Mouse (Mus musculus) midbrain, embryonic 13.5 days (tissue): ENCODE data around the gene Gvin1. TPM values are rescaled to one million over a fixed set of nuclear protein-coding genes. Genes with fewer than 3 reads are reported as not detected.
"Not testable (repeated sequence)": the region's sequence is repeated elsewhere in the genome, so short reads cannot be mapped to it uniquely, and the experiment has no call there.

Experiments
- ATAC-seq: fragments of 200-750 bp; cut with Nextera tagmentation; 2 replicates; pipeline ENCODE4 v1.8.0; 2017; ENCODE audit warnings: mild to moderate bottlenecking, moderate TSS enrichment, moderate library complexity
- H3K27ac ChIP-seq: fragments of 300-500 bp; sonication (generic); 2 replicates; pipeline ENCODE4 v1.5.1; 2015; ENCODE audit warnings: inconsistent platforms, mild to moderate bottlenecking, moderate library complexity
- H3K27me3 ChIP-seq: fragments of 300-500 bp; sonication (generic); 2 replicates; pipeline ENCODE4 v1.6.1; 2015; ENCODE audit warnings: mild to moderate bottlenecking, inconsistent platforms
- H3K36me3 ChIP-seq: fragments of 300-500 bp; sonication (generic); 2 replicates; pipeline ENCODE4 v1.6.1; 2015; ENCODE audit warnings: mild to moderate bottlenecking, inconsistent platforms
- H3K4me1 ChIP-seq: fragments of 300-500 bp; sonication (generic); replicated peaks from 2 replicates; pipeline ENCODE4 v1.6.1; 2015; ENCODE audit warnings: inconsistent platforms
- H3K4me2 ChIP-seq: fragments of 300-500 bp; sonication (generic); replicated peaks from 2 replicates; pipeline ENCODE4 v1.6.1; 2015; ENCODE audit warnings: moderate library complexity, mild to moderate bottlenecking, inconsistent platforms
- H3K4me3 ChIP-seq: fragments of 300-500 bp; sonication (generic); replicated peaks from 2 replicates; pipeline ENCODE4 v1.5.1; 2015; ENCODE audit warnings: mild to moderate bottlenecking, inconsistent platforms
- H3K9ac ChIP-seq: fragments of 300-500 bp; sonication (generic); replicated peaks from 2 replicates; pipeline ENCODE4 v1.6.1; 2015; ENCODE audit warnings: mild to moderate bottlenecking, inconsistent platforms
- H3K9me3 ChIP-seq: fragments of 300-500 bp; sonication (generic); 2 replicates; pipeline ENCODE4 v1.6.1; 2016; ENCODE audit warnings: mild to moderate bottlenecking, inconsistent platforms
- WGBS: fragments of 180-500 bp; shearing (Covaris S2); methylation state at CpG from one replicate; pipeline ENCODE4 v1.1.7; 2015; 5-methylcytosine and 5-hydroxymethylcytosine counted together
- polyA plus RNA-seq: library from polyadenylated mRNA; unstranded; fragments of >200 nt; fragmentation: Nextera tagmentation; extraction: Ambion mirVana; gene quantifications from 2 replicates; pipeline ENCODE4 v1.2.1, GENCODE M21; 2015

Gene Gvin1
- 0.08 and 0.15 TPM in 2 replicates for polyA plus RNA-seq

DNA sequence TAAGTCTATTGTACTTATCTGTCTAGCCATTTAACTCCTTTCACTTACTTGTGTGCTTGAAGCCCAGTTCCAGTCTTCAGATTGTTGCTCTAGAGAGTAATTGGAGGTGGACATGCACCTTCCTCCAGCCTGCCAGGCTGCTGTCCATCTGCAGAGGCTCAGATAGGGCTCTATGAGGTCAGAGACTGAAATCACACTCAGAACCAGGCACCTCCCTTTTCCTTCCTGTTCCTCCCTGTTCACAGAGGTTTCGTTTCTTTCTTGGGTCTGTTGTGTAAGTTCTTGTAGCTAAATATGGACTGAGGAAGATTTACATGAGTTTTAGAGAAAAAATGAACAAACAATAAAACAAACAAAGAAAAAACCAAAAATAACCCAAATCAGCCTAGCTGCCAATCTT lies at the start of gene Gvin1:
Gvin1 (minus strand) TSS at position 150 of the 400 bp plus-strand sequence.
- not testable (repeated sequence) for H3K4me1 ChIP-seq, H3K36me3 ChIP-seq
- 75% methylated on average over 1 of the region's 1 CpGs for WGBS

DNA sequence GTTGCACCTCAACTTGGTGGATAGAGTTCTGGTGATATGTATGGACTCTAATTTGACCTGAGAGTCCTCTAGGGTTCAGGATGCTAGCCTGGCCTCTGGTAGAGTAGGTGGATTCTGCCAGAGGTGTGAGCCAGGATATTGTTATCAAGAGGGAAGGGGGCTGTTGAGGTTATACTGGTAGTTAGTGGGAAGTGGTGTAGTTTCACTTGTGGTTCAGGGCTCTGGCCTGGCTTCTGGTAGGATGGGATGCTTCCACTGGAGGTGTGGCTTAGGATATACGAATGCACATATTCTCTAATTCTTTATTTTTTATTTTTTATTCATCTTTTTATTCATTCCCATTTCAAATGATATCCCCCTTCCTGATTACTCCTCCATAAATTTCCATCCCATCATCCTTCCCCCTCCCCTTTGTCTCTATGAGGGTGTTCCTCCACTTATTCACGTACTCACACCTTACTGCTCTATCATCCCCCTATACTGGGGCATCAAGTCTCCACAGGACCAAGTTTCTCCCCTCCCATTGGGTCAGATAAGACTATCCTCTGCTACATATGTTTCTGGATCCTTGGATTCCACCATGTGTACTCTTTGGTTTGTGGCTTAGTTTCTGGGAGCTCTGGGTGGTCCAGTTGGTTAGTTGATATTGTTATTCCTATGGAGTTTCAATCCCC lies 36.9 kb upstream of the Gvin1 start:
- Histone ChIP-seq H3K4me3 (no peak overlapping the region), H3K4me1 (no peaks in the 10 kb centered on the region), H3K9ac (no peak overlapping the region), H3K9me3 (peaks cover 4% of the 10 kb centered on the region; the same call in 1 of the 2 replicates), H3K27me3 (no peaks in the 10 kb centered on the region), H3K36me3 (no peaks in the 10 kb centered on the region), H3K27ac (no peak overlapping the region), H3K4me2 (no peak overlapping the region)
- ATAC-seq: no peak
- WGBS: 76% methylated on average over 2 of the region's 2 CpGs

More for the DNA sequence above, at the start of gene Gvin1:
- not testable (repeated sequence) for H3K9ac ChIP-seq, H3K27me3 ChIP-seq, ATAC-seq, H3K4me3 ChIP-seq, H3K4me2 ChIP-seq, H3K27ac ChIP-seq, H3K9me3 ChIP-seq

DNA sequence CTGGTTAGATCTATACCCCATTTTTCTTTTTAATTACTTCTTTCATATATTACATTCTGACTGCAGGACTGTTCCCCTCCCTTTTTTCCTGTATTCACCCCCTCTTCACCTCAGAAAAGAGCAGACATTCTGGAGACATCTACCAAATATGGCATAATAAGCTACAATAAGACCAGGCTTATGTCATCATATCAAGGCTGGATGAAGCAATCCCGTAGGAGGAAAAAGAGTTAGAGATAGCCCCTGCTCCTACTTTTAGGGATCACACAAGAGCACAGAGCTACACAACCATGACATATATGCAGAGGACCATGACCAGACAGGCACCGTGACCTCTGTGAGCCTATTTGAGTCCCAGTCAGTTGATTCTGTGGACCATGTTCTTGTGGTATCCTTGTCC lies 33.8 kb upstream of the Gvin1 start:
- Histone ChIP-seq H3K4me2 (no peak overlapping the region), H3K4me1 (no peaks in the 10 kb centered on the region), H3K4me3 (no peak overlapping the region), H3K9me3 (peaks cover 9% of the 10 kb centered on the region; the same call in 1 of the 2 replicates), H3K27ac (no peak overlapping the region), H3K27me3 (no peaks in the 10 kb centered on the region), H3K36me3 (no peaks in the 10 kb centered on the region), H3K9ac (no peak overlapping the region)
- WGBS: 88% methylated on average over 2 of the region's 2 CpGs
- no peak for ATAC-seq

DNA sequence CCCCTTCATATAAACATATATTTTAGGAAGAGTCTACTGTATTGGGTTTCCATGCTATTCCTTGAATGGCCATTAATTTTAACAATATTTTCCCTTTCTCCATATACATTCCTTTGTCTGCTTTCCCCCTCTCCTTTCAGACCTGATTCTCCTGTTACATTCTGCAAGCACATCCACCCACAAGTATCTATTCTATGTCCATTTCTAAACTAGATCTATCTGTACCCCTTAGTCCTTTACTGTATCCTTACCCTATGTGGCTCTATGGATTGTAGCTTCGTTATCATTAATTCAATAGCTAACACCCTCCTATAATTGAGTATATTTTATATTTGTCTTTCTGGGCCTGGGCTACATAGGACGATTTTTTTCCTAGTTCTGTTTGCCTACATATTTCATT lies 33.1 kb upstream of the Gvin1 start:
- WGBS: 83% methylated on average over 2 of the region's 2 CpGs
- no peaks in the 10 kb centered on the region for H3K27me3 ChIP-seq
- peaks cover 5% of the 10 kb centered on the region; the same call in 1 of the 2 replicates for H3K9me3 ChIP-seq

DNA sequence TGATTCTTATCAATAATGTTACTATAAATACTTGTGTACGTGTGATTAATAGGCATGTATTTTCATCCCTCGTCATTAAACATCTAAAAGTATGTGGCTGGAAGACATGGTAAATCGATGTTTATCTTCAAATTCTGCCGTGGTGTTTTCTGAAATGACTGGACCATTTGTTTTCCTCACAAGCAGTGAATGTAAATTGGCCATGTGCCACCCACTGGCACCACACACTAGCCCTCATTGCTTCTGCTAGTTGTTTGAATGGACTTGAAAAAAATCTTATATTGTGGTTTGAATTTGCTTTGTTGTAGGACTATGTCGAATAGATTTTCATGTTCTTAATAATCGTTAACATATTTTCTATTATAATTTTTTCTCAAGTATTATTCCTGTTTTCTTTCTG lies 30.5 kb upstream of the Gvin1 start:
- H3K27ac ChIP-seq: no peak overlapping the region
- 86% methylated on average over 6 of the region's 6 CpGs for WGBS
- peaks cover 8% of the 10 kb centered on the region for H3K9me3 ChIP-seq
- no peak overlapping the region for H3K4me2 ChIP-seq
- H3K4me3 ChIP-seq: no peak overlapping the region
- no peaks in the 10 kb centered on the region for H3K27me3 ChIP-seq
- no peaks in the 10 kb centered on the region for H3K36me3 ChIP-seq
- H3K4me1 ChIP-seq: no peaks in the 10 kb centered on the region
- H3K9ac ChIP-seq: no peak overlapping the region
- no peak for ATAC-seq

More for the DNA sequence above, 33.1 kb upstream of the Gvin1 start:
- no peak overlapping the region for H3K4me2 ChIP-seq
- H3K4me1 ChIP-seq: no peaks in the 10 kb centered on the region
- no peak overlapping the region for H3K27ac ChIP-seq
- no peak for ATAC-seq
- no peak overlapping the region for H3K9ac ChIP-seq
- H3K36me3 ChIP-seq: no peaks in the 10 kb centered on the region
- H3K4me3 ChIP-seq: no peak overlapping the region

DNA sequence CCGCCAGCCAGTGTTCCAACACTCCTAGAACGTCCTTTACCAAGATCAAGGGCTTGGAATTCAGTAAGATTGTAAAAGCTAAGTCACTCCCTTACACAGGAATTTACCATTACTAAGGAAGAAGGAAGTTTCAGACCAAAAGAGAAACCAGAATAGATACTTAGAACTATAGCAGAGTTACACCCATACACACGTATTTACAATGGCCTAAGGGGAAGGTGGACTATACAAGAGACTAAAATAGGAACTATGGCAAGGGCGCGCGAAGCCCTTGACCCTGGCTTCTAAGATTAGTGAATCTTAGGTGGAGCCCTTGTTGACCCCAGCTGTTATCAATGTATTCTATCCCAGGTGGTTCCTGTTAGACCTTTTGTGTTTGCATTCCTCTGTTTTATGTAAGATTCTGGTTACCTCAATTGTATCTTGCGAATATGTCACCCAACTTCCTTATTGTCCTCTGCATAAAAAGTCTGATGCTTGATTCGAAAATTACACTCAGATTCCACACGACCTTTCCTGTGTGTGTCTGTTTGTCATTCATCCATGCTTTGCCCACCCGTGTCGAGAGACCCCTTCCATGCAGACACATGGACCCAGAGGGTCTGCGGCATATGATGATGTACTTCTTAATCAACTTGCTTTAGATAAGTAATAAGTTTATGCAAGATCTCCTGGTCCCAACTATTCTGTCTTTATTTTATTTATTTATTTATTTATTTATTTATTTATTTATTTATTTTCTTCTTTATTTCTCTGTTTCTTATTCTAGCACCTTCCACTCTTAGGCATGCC lies 25.6 kb upstream of the Gvin1 start:
- H3K36me3 ChIP-seq, H3K4me2 ChIP-seq, H3K9me3 ChIP-seq, H3K9ac ChIP-seq, H3K4me3 ChIP-seq, ATAC-seq, H3K27ac ChIP-seq, H3K27me3 ChIP-seq, H3K4me1 ChIP-seq: not testable (repeated sequence)
- WGBS: 89% methylated on average over 12 of the region's 12 CpGs

DNA sequence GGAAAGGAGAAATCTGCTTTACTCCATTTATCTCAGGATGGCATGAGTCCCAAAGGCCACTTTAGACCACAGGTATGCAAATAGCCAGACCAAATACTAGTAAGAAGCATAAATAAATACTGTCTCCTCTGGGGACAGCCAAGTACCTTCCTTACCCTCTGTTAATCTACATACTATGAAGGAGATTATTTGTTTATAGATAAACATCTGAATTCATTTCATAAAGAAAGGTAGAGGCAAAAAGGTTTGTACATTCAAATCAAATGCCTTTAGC lies 22.0 kb upstream of the Gvin1 start:
- Histone ChIP-seq H3K27ac (no peak overlapping the region), H3K9me3 (peaks cover 4% of the 10 kb centered on the region; the same call in 1 of the 2 replicates), H3K4me3 (no peak overlapping the region), H3K4me1 (no peaks in the 10 kb centered on the region), H3K27me3 (no peaks in the 10 kb centered on the region), H3K9ac (no peak overlapping the region), H3K36me3 (no peaks in the 10 kb centered on the region), H3K4me2 (no peak overlapping the region)
- no peak for ATAC-seq

DNA sequence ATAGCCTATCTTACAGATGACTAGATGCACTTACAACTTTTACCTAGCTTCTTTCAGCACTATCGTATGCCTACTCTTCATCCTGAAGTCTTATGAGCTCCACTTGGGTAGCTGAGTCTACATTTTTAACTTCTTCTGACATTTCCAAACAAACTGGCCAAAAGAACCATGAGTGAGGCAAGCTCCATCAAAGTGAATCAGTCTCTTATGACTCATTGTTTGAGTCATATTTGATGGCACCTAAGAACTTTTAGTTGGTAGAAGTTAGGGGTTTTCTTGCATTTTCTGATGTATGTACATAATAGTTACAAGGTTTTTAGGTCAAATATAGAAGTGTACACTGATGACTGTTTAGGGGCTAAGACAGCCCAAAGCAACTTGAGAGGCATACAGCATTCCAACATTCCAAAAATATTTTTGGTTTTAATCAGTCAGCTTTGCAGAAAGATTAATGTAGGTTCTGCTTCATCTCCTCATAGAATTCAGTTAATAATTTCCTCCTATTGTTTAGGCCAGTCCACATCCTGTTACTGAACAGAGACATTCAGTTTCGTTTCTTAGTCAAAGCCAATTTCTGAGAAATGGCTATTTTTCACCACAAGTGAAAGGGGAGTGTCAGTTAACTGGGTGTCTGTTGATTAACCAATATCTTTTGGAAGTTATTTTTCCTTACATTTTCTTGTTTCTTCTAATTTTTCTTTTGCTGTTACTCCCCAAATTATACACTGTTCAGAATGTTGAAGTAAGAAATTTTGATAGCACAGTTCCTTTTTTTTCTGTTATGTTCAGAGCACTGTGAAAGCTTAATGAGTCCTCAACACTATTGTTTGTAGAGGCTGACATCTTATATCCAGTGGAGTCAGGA lies 21.4 kb upstream of the Gvin1 start:
- Histone ChIP-seq H3K4me1 (no peaks in the 10 kb centered on the region), H3K27ac (no peak overlapping the region), H3K9ac (no peak overlapping the region), H3K4me3 (no peak overlapping the region), H3K27me3 (no peaks in the 10 kb centered on the region), H3K4me2 (no peak overlapping the region), H3K9me3 (peaks cover 4% of the 10 kb centered on the region; the same call in 1 of the 2 replicates), H3K36me3 (no peaks in the 10 kb centered on the region)
- 74% methylated on average over 2 of the region's 2 CpGs for WGBS
- ATAC-seq: no peak

DNA sequence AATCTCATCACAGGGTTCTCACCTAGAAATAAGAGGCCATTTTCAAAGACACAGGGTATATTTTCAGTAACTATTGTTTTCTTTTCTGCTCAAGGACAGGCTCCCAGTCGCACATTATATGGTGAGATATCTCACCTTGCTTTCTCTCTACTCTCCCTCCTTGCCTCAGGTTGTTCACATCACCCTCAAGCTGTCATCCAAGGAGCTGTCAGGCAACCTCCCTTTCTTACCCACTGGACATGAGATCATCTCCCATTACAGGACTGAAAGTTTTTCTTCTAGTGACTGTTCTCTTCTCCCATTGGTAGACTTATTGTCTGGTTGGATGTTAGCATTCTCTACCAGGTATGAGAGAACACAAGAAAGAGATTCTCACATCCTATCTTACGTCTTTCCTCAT lies 20.5 kb upstream of the Gvin1 start:
- H3K27me3 ChIP-seq: no peaks in the 10 kb centered on the region
- H3K4me3 ChIP-seq: no peak overlapping the region
- H3K27ac ChIP-seq: no peak overlapping the region
- H3K4me1 ChIP-seq: no peaks in the 10 kb centered on the region
- no peak overlapping the region for H3K9ac ChIP-seq
- H3K36me3 ChIP-seq: no peaks in the 10 kb centered on the region
- no peak overlapping the region for H3K4me2 ChIP-seq
- ATAC-seq: no peak
- 75% methylated on average over 2 of the region's 2 CpGs for WGBS
- no peaks in the 10 kb centered on the region for H3K9me3 ChIP-seq

DNA sequence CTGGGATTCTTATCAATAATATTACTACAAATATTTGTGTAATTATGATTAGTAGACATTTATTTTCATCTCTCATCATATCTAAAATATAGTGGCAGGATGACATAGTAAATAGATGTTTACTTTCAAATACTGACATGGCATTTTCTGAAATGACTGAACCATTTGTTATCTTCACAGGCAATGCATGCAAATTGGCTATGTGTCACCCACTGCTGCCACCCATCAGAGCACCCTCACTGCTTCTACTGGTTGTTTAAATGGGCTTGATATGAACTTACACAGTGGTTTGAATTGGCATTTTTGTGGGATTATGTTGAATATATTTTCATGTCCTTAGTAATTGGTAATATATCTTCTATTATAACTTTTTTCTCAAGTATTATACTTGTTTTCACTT lies 784 bp upstream of the Gvin1 start:
- ATAC-seq, H3K27ac ChIP-seq, H3K4me3 ChIP-seq: not testable (repeated sequence)

DNA sequence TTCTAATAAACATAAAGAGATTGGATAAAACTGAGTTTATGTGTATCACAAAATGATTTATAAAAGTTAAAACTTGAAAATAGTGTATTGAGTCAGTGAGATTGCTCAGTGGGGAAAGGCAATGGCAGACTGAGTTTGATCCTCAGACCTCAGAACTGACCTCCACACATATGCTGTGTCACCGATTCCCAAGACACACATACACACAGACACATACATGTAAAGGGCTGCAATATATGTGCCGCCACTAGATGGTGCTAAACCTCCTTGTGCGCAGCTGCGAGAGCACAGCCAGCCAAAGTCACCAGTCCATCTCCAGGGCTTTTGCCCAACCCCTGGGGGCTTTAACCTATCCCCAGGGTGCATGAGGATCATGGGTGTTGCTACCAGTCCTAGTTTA lies 1.4 kb downstream of the Gvin1 start:
- H3K27me3 ChIP-seq, H3K4me2 ChIP-seq, H3K27ac ChIP-seq, H3K4me3 ChIP-seq, H3K36me3 ChIP-seq, H3K9ac ChIP-seq, H3K9me3 ChIP-seq, H3K4me1 ChIP-seq: not testable (repeated sequence)
- ATAC-seq: peak; percentile 83
- WGBS: no CpG with 5 or more reads among the region's 4 CpGs

More for the DNA sequence above, 784 bp upstream of the Gvin1 start:
- H3K4me2 ChIP-seq, H3K4me1 ChIP-seq, H3K9me3 ChIP-seq, H3K27me3 ChIP-seq, H3K9ac ChIP-seq, H3K36me3 ChIP-seq: not testable (repeated sequence)

DNA sequence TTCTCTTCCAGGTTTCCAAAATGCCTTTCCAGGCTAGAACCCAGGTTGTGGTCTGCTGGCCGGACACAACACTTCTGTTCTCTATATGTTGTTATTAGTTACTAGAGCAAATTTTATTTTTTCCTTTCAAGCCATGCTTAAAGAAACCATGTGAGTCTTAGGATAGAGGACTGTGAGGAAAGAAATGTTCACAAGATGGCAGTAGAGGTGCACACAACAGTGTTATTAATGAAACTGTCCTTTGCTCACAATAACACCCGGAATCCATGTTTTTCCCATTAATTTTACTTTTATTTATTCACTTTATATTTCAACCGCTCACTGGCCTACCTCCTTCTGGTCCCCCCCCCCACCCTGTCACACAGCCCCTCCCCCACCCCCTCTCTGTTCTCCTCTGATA lies 8.5 kb downstream of the Gvin1 start:
- WGBS: 87% methylated on average over 2 of the region's 3 CpGs
- H3K4me3 ChIP-seq, H3K9me3 ChIP-seq, H3K4me2 ChIP-seq, ATAC-seq, H3K9ac ChIP-seq, H3K4me1 ChIP-seq, H3K27me3 ChIP-seq, H3K36me3 ChIP-seq, H3K27ac ChIP-seq: not testable (repeated sequence)
